Mouse (Mus musculus): ENCODE measurements around the gene Fut7. TPM values are rescaled to one million over a fixed set of nuclear protein-coding genes. Genes with fewer than 3 reads are reported as not detected.
A peak's percentile ranks its signal among the peaks of the same experiment; 100 is the strongest.
"Not testable (repeated sequence)": the region's sequence is repeated elsewhere in the genome, so short reads cannot be mapped to it uniquely, and the experiment has no call there.

Gene Fut7
- total RNA-seq (2021), result under 1 TPM; 0.12 to 0.49 TPM

DNA sequence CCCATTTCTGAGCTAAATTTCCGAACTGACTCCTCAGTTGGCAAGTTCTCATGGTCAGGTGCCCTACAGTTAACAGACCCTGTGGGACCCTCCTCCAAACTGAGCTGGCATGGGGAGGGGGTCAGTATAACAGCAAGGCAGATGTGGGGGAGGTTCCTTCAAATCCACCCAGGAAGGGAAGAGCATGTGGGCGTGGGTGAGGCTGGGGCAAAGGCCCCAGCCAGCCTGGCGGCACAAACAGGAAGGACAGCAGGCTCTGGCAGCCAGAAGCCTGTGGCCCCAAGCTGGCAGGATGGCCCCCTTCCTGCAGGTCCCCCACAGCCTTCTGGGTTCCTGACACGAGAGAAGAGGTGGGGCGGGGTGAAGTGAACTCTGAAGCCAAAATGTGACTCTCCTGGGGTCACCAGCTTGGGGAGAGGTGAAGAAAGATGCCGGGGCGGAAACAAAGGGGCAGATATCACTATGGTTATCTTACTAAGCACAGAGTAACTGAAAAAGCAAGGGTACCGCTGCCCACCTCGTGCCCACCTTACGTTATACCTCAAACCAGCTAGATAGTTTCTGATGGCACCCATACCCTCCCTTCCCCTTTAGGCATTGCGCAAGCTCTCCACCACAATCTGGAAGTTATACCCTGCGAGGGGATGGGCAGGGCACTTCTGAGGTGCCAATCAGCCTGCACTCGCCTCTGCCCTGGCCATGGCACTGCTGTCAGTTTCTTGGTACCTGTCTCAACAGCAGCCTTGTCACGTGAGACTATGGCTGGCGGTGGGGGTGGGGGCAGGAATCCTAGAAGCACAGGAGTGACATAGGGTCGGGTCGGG, at the start of gene Fut7:
Fut7 (plus strand) TSS at position 681 of the 824 bp plus-strand sequence.
- DNase-seq (ENCODE audit: extremely low spot score in 1 of 2, low spot score in 1 of 2), result no peak

DNA sequence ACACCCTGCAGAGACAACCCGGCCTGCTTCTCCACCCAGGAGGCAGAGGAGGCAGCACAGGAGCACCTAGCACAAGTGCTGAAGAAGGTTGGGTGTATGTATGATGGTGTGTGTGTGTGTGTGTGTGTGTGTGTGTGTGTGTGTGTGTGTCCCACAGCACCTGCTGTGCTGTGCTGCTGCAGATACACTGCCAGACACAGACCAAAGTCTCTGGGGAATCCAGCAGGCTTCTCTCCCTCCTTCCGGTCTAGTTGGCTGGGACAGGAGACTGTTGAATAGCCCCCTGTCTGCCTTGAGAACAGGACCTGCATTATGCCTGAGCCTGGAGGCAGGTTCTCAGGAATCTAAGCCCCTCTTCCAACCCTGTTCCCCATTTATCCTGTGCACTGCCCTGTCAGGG, 49.6 kb upstream of the Fut7 start:
- DNase-seq (ENCODE audit: extremely low spot score in 1 of 2, low spot score in 1 of 2), result no peak

DNA sequence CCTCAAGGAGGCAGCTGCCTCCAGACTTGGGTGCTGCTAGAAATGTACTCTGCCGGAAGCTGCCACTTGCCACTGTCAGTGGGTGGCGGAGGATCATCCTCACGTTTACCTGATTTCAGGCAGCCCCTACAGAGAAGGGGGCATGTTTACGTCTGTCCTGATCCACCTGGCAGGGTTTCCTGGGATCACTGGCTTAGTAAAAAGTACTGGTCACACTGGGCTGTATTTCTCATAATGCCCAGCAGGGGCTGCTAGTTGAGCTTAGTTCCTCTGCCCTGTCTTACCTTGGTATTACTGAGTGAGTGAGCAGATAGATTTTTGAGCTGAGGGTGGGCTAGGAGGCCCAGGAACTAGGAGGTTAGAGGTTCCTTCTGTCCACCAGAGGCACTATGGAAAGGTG, 46.5 kb upstream of the Fut7 start:
- peak in 1 of 2 experiments; percentile 63 for DNase-seq (ENCODE audit: extremely low spot score in 1 of 2, low spot score in 1 of 2)

DNA sequence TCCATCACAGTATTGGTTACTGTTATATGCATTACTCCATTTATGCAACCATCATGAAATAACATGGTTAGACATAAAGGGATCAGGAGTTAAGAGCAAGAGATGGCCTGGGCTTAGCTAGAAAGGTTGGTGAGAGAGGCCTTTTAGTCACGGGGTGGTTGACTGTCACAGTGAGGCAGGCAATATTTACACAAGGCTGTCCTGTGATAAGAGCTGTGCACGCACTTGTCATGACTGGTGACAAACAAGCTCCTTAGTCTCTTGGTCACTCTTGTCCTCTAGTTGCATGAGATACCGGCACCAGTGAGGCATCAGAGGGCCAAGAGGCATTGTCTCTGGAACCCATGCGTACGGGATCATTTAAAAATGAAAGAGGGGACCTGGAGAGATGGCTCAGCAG, 38.6 kb upstream of the Fut7 start:
- DNase-seq (ENCODE audit: extremely low spot score in 1 of 2, low spot score in 1 of 2), result no peak

DNA sequence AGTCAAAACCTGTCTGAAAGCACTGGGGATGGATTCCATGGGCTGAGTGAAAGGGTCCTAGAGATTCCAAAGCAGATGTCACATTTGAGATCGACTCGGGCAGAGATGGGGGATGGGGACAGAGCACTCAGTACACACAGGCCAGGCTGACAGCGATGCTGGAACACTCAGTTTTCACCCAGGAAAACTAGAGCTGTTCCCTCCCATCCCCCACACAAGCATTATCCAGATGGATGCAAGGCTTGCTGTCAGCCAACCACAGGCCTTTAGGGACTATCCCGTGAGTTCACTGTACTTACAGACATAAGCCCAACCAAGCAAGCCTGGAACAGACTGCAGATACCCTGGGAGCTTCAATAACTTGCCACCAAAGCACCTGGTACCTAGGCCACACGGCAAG, 31.8 kb upstream of the Fut7 start:
- DNase-seq (ENCODE audit: extremely low spot score in 1 of 2, low spot score in 1 of 2), result no peak

DNA sequence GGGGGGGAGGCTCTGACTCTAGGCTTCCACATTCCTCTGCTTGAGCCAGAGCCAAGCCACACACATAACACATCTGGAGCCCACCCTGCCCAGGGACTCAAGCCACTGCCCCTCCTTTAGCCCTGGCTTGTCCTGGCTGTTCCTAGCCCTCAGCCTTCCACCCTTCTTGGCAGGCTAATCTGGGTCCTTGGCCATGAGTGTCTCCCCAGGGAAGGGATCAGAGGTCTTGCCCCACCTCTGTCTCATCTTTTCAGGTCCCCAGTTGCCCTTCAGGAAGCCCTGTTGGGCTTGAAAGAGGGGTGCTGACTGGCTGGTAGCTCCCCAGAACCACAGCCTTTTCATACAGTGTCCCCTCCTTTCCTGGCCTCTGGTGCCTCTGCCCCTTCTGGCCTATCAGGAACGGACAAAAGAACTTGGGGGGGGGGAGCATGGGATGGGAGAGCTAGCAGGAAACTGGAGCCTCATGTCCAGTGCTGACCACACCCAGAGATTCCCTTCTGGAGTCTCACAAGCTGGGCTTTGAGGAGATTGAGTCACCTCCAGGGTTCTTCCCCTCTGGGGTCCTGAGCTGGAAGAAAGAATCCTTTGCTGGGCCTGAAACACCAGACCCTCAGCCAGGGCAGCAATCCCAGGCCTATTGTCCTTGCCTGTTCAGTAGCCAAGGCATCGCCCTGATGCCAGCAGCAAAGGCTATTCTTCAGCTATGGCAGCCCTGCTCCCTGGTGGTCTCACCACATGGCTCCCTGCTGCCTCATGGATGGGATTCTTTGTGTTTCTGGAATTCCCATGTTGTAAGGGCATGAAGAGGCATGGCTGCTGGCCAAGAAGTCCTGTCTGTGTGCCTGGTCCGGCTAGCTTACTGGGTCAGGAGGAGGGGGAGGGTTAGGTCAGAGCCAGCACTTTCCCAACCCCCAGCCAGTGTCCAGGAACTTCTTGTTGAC, 28.5 kb upstream of the Fut7 start:
- DNase-seq (ENCODE audit: extremely low spot score in 1 of 2, low spot score in 1 of 2), result peak in 1 of 2 experiments; percentile 36

DNA sequence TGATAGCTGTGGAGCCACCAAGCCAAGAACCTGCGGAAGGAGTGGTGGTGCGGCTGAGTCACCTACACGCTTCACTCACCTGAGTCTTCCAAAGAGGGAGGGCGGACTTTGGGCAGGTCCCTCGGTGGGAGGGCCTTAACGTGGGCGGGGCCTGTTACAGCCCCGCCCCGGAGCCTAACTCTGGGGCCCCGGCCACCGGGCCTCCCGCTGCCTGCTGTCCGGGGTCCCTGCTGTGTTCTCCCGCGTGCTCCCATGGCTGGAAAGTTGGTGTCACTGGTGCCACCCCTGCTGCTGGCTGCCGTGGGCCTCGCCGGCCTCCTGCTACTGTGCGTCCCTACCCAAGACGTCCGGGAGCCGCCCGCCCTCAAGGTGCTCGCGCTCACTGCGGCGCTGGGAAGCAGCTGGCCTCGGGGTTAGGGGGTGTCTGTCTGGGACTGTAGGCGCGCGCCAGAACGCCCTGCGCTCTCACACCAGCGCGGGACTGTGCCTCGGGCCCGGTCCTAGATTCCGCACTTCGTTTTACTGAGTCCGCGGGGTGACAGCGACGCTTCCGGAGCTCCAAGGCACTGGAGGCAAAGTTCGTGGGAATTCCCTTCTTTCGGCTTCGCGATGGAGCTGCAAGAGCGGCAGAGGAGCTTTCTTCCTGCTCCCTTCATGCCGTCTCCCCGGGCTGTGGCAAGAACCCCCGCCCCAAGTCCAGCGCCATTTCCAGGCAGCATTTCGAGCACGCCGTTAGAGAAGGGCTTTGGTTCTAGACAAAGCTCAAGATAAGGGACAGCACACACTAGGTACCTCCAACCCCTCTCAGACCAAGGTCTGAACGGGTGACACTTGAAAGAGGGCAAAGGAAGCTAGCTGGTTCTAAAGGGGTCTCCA, 27.1 kb upstream of the Fut7 start, which contains the start of gene Entpd2:
Entpd2 (plus strand) TSS at position 154 of the 876 bp plus-strand sequence.
- no peak for DNase-seq (ENCODE audit: extremely low spot score in 1 of 2, low spot score in 1 of 2)

DNA sequence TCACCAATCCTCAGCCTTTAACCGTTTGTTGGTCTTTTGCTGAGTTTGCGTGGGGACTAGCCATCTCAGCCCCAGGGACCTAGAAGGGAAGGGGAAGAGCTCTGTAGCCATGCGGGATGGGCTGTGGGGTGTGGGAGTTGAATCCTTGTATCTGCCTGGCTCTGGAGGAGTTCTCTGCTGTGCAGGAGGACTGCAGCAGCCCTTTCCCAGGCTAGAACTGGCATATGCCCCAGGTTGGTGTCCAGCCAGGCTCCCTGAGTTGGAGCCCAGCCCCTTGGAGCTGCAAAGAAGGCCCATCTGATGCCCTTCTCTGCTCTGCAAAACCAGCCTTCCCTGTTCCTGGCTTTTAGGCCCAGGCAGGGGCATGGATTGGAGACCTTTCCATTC, 26.5 kb upstream of the Fut7 start:
- peak in 1 of 2 experiments; percentile 41 for DNase-seq (ENCODE audit: extremely low spot score in 1 of 2, low spot score in 1 of 2)

DNA sequence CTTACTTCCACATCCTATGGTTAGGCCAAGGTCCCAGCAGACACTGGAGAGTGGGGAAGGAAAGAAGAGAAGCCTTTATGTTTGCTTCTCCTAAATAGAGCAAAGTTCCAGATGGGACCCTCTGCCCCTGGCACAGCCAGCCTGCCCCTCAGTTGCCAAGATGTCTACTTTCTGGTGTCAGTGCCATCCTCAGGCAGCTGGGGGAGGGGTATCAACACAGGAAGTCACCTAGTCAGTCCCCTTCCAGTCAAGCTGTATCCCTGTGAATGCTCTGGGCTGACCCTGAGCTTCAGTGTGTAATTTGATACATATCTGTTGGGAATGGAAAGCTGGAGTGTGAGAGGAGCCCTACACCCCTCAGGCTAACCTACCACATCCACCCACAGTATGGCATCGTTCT, 26.1 kb upstream of the Fut7 start:
- no peak for DNase-seq (ENCODE audit: extremely low spot score in 1 of 2, low spot score in 1 of 2)

DNA sequence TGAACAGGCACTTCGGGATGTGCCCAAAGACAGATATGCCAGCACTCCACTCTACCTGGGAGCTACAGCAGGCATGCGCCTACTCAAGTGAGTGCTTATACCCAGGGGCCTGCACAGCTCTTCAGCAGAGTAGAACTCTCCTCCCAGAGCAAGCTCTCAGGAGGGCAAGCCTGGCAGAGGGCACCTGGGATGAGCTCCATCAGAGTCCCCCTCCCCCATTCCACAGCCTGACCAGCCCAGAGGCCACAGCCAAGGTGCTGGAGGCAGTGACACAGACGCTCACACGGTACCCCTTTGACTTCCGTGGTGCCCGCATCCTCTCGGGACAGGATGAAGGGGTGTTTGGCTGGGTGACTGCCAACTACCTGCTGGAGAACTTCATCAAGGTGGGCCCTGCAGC, 25.0 kb upstream of the Fut7 start:
- DNase-seq (ENCODE audit: extremely low spot score in 1 of 2, low spot score in 1 of 2), result no peak

DNA sequence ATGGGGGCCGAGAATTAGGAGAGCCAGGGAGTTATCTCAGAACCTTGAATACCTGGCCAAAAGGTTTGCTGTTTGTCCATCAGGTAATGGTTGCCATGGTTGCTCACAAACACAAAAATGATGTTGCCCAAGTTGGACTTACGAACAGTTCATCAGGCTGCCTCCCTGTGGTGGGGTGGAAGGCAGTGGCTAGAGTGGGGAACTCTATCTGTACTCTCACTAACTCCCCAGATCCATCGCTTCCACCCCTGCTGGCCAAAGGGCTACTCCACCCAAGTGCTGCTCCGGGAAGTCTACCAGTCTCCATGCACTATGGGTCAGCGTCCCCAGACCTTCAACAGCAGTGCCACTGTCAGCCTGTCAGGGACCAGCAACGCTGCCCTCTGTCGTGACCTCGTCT, 24.0 kb upstream of the Fut7 start, which contains the start of gene Npdc1:
Npdc1 (plus strand) TSS at position 301 of the 400 bp plus-strand sequence.
- DNase-seq (ENCODE audit: extremely low spot score in 1 of 2, low spot score in 1 of 2), result no peak

DNA sequence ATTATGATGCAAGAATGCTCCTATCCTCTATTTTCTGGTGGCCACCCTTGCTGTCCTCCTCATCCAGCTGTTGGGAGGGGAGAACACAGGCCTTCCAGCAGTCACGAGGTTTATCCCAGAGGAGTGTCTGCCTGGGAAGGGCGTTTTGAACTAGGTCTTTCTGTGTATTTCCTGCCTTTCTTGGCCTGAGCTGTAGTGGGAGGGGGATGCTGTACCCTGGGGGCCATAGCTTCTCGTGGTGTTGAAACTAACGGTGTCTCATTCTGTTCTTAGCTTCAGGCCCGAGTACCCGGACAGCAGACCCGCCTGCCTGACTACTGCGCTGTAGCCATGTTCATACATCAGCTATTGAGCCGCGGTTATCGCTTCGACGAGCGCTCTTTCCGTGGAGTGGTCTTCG, 22.8 kb upstream of the Fut7 start:
- no peak for DNase-seq (ENCODE audit: extremely low spot score in 1 of 2, low spot score in 1 of 2)

DNA sequence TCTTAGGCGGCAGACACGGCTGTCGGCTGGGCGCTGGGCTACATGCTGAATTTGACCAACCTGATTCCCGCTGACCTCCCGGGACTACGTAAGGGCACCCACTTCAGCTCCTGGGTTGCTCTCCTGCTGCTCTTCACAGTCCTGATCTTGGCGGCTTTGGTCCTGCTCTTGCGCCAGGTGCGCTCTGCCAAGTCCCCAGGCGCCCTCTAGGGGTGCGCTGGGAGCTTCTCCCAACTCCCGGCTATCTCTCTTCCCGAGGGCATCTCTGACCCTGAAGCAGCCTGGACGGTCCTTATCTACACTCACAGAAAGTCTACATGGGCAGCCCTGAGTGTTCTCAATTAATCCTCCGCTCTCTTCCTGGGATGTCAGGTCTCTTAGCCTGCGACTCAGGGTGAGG, 22.3 kb upstream of the Fut7 start:
- DNase-seq (ENCODE audit: extremely low spot score in 1 of 2, low spot score in 1 of 2), result peak in 1 of 2 experiments; percentile 56

DNA sequence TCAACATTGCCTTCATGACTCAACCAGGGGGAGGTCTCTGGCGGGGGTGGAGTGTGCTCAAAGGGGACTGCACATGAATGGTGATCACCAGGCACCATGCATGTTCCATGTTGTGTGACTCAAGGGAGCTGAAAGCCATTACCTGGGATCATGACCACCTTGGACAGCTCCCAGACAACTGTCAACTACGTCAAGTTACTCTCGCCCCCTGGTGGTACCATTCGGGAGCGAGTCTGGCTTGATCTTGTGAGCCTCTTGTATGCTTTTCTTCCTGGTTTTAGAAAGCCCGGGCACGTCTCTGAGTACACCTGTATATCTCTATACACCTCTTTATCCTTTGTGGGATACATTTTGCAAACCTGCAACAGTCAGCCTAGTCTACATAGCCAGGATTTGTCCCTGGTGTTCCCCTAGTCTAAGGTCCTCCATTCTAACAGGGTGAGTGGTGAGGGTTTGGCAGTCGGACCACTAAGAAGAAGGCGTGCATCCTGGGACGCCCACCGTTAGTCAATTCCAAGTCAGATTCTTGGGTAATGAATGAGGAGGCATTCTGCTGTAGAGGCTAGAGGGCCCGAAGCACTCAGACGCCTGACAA, 20.6 kb upstream of the Fut7 start:
- DNase-seq (ENCODE audit: extremely low spot score in 1 of 2, low spot score in 1 of 2), result peak; percentile 55 to 82

DNA sequence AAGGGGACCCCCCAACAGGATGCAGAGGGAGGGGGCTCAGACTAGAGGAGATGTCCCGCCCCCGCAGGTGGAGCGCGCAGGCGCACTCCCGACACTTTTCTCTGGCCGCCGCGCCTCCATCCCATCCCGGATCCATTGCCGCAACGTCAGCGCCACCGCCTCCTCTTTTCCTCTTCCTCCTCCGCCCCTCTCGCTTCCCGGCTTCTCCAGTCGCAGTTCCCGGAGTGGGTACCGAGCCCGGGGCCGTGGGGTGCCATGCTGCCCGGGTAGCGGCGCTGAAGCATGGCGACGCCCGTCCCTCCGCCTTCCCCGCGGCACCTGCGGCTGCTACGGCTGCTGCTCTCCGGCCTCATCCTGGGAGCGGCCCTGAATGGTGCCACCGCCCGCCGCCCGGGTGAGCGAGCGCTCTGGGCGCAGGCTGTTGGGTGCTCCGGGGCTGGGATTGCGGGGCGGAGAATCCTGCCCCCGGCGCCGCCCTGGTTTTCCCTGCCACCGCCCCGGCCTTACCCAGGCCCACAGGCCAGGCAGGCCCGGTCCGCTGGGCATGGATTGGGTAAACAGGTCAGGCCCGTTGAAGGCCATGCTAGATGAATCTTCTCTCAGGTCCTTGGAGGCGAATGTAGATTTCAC, 20.0 kb upstream of the Fut7 start:
- DNase-seq (ENCODE audit: extremely low spot score in 1 of 2, low spot score in 1 of 2), result peak; percentile 81 to 89

DNA sequence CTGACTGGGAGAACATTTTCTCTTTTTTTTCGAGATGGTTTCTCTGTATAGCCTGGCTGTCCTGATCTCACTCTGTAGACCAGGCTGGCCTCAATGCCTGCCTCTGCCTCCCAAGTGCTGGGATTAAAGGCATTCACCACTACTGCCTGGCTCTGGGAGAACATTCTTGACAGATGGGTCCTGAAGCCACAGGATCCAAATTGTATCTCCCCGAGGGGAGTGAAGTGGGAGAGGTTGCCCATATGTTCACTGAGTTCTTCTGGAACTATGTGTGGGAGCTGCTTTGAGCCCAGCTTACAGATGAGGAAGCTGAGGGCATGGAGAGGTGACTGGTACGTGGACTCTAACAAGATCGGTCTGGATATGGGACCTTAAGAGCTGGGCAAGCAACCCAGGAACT, 19.1 kb upstream of the Fut7 start:
- DNase-seq (ENCODE audit: extremely low spot score in 1 of 2, low spot score in 1 of 2), result no peak

DNA sequence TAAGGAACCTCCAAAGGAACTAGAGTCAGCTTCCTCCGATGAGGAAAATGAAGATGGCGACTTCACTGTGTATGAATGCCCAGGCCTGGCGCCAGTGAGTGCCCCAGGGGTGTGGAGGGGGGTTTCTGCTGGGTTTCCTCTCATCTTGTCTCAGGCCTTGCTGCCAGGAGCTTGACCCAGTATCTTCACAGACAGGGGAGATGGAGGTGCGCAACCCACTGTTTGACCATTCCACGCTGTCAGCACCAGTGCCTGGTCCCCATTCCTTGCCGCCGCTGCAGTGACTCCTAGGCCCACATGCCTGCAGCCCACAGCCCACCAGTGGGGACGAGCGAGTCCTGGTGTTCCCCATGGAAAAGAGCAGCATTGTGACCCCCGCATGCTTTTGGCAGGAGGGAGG, 14.2 kb upstream of the Fut7 start:
- DNase-seq (ENCODE audit: extremely low spot score in 1 of 2, low spot score in 1 of 2), result no peak

DNA sequence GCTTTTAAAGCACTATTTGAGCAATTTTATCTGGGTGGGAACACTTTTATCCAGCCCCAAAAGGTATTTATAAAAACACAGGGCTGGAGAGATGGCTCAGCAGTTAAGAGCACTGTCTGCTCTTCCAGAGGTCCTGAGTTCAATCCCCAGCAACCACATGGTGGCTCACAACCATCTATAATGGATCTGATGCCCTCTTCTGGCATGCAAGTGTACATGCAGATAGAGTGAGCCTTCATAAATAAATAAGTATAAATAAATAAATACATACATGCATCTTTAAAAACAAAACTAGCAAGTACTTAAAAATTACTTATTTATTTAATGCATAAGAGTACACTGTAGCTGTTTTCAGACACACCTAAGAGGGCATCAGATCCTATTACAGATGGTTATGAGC, 9.6 kb upstream of the Fut7 start:
- DNase-seq (ENCODE audit: extremely low spot score in 1 of 2, low spot score in 1 of 2), result not testable (repeated sequence)

DNA sequence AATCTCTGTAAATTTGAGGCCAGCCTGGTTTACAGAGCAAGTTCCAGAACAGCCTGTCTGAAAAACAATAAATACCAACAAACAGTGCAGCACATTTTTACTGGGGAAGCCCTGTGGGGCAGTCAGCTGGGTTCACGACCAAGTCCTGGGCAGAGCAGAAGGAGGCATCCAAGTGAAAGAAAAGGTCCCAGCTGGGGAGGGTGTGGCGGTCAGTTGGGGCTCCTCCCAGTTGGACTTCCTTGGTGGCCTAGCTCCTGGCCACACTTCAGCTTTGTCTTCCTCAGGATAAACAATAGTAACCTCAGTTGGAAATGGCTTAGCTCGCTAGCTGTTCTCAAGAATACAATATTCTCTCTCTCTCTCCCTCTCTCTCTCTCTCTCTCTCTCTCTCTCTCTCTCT, 5.6 kb upstream of the Fut7 start:
- DNase-seq (ENCODE audit: extremely low spot score in 1 of 2, low spot score in 1 of 2), result no peak

Data from layer of hippocampus, postnatal 25 days (tissue).